Mouse (Mus musculus) lung, embryonic 16.5 days (tissue): ENCODE results near the gene Gar1. TPM values are rescaled to one million over a fixed set of nuclear protein-coding genes. Genes with fewer than 3 reads are reported as not detected.

Source experiments
- ATAC-seq: fragments of 200-750 bp; cut with Nextera tagmentation; 2 replicates; pipeline ENCODE4 v1.8.0; 2017; ENCODE audit warnings: low read depth, mild to moderate bottlenecking, moderate library complexity
- H3K27ac ChIP-seq: fragments of 300-500 bp; sonication (generic); 2 replicates; pipeline ENCODE4 v1.5.1; 2014; ENCODE audit warnings: mild to moderate bottlenecking, control low read depth, low read length
- H3K27me3 ChIP-seq: fragments of 300-500 bp; sonication (generic); 2 replicates; pipeline ENCODE4 v1.6.1; 2014; ENCODE audit warnings: low read depth, low read length, mixed read lengths; ENCODE audit not compliant: control insufficient read depth, insufficient read depth
- H3K36me3 ChIP-seq: fragments of 300-500 bp; sonication (generic); 2 replicates; pipeline ENCODE4 v1.6.1; 2014; ENCODE audit warnings: low read length; ENCODE audit not compliant: control insufficient read depth, insufficient read depth
- H3K4me1 ChIP-seq: fragments of 300-500 bp; sonication (generic); replicated peaks from 2 replicates; pipeline ENCODE4 v1.6.1; 2014; ENCODE audit warnings: low read length, mixed read lengths; ENCODE audit not compliant: control insufficient read depth, insufficient read depth
- H3K4me2 ChIP-seq: fragments of 300-500 bp; sonication (generic); 2 replicates; pipeline ENCODE4 v1.6.1; 2014; ENCODE audit warnings: low read depth, low read length, control low read depth
- H3K4me3 ChIP-seq: fragments of 300-500 bp; sonication (generic); 2 replicates; pipeline ENCODE4 v1.5.1; 2014; ENCODE audit warnings: mild to moderate bottlenecking, low read length, control low read depth
- H3K9ac ChIP-seq: fragments of 300-500 bp; sonication (generic); 2 replicates; pipeline ENCODE4 v1.6.1; 2014; ENCODE audit warnings: low read length, control low read depth
- H3K9me3 ChIP-seq: fragments of 300-500 bp; sonication (generic); 2 replicates; pipeline ENCODE4 v1.6.1; 2016; ENCODE audit warnings: low read length; ENCODE audit not compliant: control insufficient read depth
- WGBS: fragments of 180-500 bp; shearing (Covaris S2); extraction: QIAGEN DNeasy Blood & Tissue Kit; methylation state at CpG from one replicate; pipeline ENCODE4 v1.1.7; 2014; 5-methylcytosine and 5-hydroxymethylcytosine counted together
- polyA plus RNA-seq: library from polyadenylated mRNA; unstranded; fragments of >200 nt; fragmentation: Nextera tagmentation; extraction: Ambion mirVana; gene quantifications from 2 replicates; pipeline ENCODE4 v1.2.1, GENCODE M21; 2015

The Gar1 gene
- polyA plus RNA-seq, 1 experiment from 2014 or later: 49.8 TPM

- Histone ChIP-seq H3K9me3 (no peaks in the 10 kb centered on the region), H3K36me3 (peaks cover 19% of the 10 kb centered on the region), H3K4me1 (no peaks in the 10 kb centered on the region), H3K27me3 (no peaks in the 10 kb centered on the region), H3K4me3 (no peak overlapping the region), H3K4me2 (no peak overlapping the region), H3K9ac (no peak overlapping the region), H3K27ac (no peak overlapping the region)
- 0 out of 2 replicates have a peak, but pooled peaks have one; percentile 20 for ATAC-seq
- 55% methylated on average over 5 of the region's 5 CpGs for WGBS
Observed at GRCm38 (mm10) chr3:129823293-129823692, 7.9 kb downstream of the Gar1 start.

GRCm38 (mm10) chr3:129822206-129822775, 8.9 kb downstream of the Gar1 start, which contains the start of gene Rrh:
Gene Rrh (minus strand): TSS chr3:129822587.
- no peak within 1 kb of the TSS for H3K4me2 ChIP-seq
- no peak within 1 kb of the TSS for H3K27ac ChIP-seq
- peaks cover 19% of the 10 kb centered on the region for H3K36me3 ChIP-seq
- ATAC-seq: no peak
- no peaks in the 10 kb centered on the region for H3K9me3 ChIP-seq
- H3K4me1 ChIP-seq: no peaks in the 10 kb centered on the region
- H3K4me3 ChIP-seq: no peak within 1 kb of the TSS
- no peaks in the 10 kb centered on the region for H3K27me3 ChIP-seq
- 93% methylated on average over 11 of the region's 11 CpGs for WGBS
- no peak within 1 kb of the TSS for H3K9ac ChIP-seq

GRCm38 (mm10) chr3:129821736-129822135, 9.5 kb downstream of the Gar1 start:
- H3K36me3 ChIP-seq: peaks cover 18% of the 10 kb centered on the region
- ATAC-seq: no peak
- no peaks in the 10 kb centered on the region for H3K27me3 ChIP-seq
- 75% methylated on average over 8 of the region's 8 CpGs for WGBS
- H3K4me3 ChIP-seq: no peak overlapping the region
- no peaks in the 10 kb centered on the region for H3K4me1 ChIP-seq
- no peak overlapping the region for H3K27ac ChIP-seq
- H3K9ac ChIP-seq: no peak overlapping the region
- H3K4me2 ChIP-seq: no peak overlapping the region
- no peaks in the 10 kb centered on the region for H3K9me3 ChIP-seq

- Histone ChIP-seq H3K27ac (no peak overlapping the region), H3K4me2 (no peak overlapping the region), H3K27me3 (no peaks in the 10 kb centered on the region), H3K9ac (no peak overlapping the region), H3K9me3 (no peaks in the 10 kb centered on the region), H3K4me3 (no peak overlapping the region), H3K36me3 (peaks cover 17% of the 10 kb centered on the region), H3K4me1 (no peaks in the 10 kb centered on the region)
- ATAC-seq: no peak
- WGBS: 57% methylated on average over 9 of the region's 9 CpGs
Observed at GRCm38 (mm10) chr3:129820847-129821246, 10.3 kb downstream of the Gar1 start.

GRCm38 (mm10) chr3:129803765-129804164, 27.4 kb downstream of the Gar1 start, which contains the start of gene Lrit3:
Gene Lrit3 (minus strand): TSS chr3:129804030.
- H3K9ac ChIP-seq: no peak within 1 kb of the TSS
- H3K36me3 ChIP-seq: no peaks in the 10 kb centered on the region
- H3K4me2 ChIP-seq: peak within 1 kb of the TSS; percentile 33
- no peaks in the 10 kb centered on the region for H3K27me3 ChIP-seq
- H3K4me1 ChIP-seq: no peaks in the 10 kb centered on the region
- H3K27ac ChIP-seq: no peak within 1 kb of the TSS
- WGBS: 58% methylated on average over 10 of the region's 10 CpGs
- peak within 1 kb of the TSS; percentile 24 for H3K4me3 ChIP-seq
- no peaks in the 10 kb centered on the region for H3K9me3 ChIP-seq
- ATAC-seq: no peak

GRCm38 (mm10) chr3:129799011-129799410, 32.2 kb downstream of the Gar1 start:
- H3K4me2 ChIP-seq: no peak overlapping the region
- no peaks in the 10 kb centered on the region for H3K36me3 ChIP-seq
- 65% methylated on average over 2 of the region's 2 CpGs for WGBS
- H3K4me1 ChIP-seq: no peaks in the 10 kb centered on the region
- no peaks in the 10 kb centered on the region for H3K27me3 ChIP-seq
- no peaks in the 10 kb centered on the region for H3K9me3 ChIP-seq
- no peak for ATAC-seq
- H3K27ac ChIP-seq: no peak overlapping the region
- no peak overlapping the region for H3K4me3 ChIP-seq
- no peak overlapping the region for H3K9ac ChIP-seq

- H3K36me3 ChIP-seq: no peaks in the 10 kb centered on the region
- H3K27me3 ChIP-seq: no peaks in the 10 kb centered on the region
- H3K4me1 ChIP-seq: no peaks in the 10 kb centered on the region
- H3K9ac ChIP-seq: no peak overlapping the region
- no peak overlapping the region for H3K27ac ChIP-seq
- H3K4me2 ChIP-seq: no peak overlapping the region
- no peak for ATAC-seq
- no peaks in the 10 kb centered on the region for H3K9me3 ChIP-seq
- no peak overlapping the region for H3K4me3 ChIP-seq
- WGBS: 69% methylated on average over 11 of the region's 11 CpGs
Observed at GRCm38 (mm10) chr3:129798551-129798950, 32.6 kb downstream of the Gar1 start.

GRCm38 (mm10) chr3:129797341-129797740, 33.9 kb downstream of the Gar1 start:
- H3K4me2 ChIP-seq: no peak overlapping the region
- WGBS: 66% methylated on average over 5 of the region's 5 CpGs
- H3K4me3 ChIP-seq: no peak overlapping the region
- no peaks in the 10 kb centered on the region for H3K9me3 ChIP-seq
- ATAC-seq: no peak
- no peak overlapping the region for H3K9ac ChIP-seq
- no peaks in the 10 kb centered on the region for H3K4me1 ChIP-seq
- no peaks in the 10 kb centered on the region for H3K27me3 ChIP-seq
- no peaks in the 10 kb centered on the region for H3K36me3 ChIP-seq
- no peak overlapping the region for H3K27ac ChIP-seq

- 81% methylated on average over 5 of the region's 5 CpGs for WGBS
- H3K4me1 ChIP-seq: no peaks in the 10 kb centered on the region
- H3K36me3 ChIP-seq: no peaks in the 10 kb centered on the region
- ATAC-seq: no peak
- no peaks in the 10 kb centered on the region for H3K9me3 ChIP-seq
- H3K4me3 ChIP-seq: no peak overlapping the region
- no peak overlapping the region for H3K4me2 ChIP-seq
- no peak overlapping the region for H3K9ac ChIP-seq
- H3K27ac ChIP-seq: no peak overlapping the region
- no peaks in the 10 kb centered on the region for H3K27me3 ChIP-seq
Observed at GRCm38 (mm10) chr3:129793801-129794200, 37.4 kb downstream of the Gar1 start.

- no peak overlapping the region for H3K4me2 ChIP-seq
- no peaks in the 10 kb centered on the region for H3K9me3 ChIP-seq
- H3K4me3 ChIP-seq: no peak overlapping the region
- H3K27me3 ChIP-seq: no peaks in the 10 kb centered on the region
- 84% methylated on average over 3 of the region's 3 CpGs for WGBS
- no peak overlapping the region for H3K9ac ChIP-seq
- no peak overlapping the region for H3K27ac ChIP-seq
- no peaks in the 10 kb centered on the region for H3K36me3 ChIP-seq
- ATAC-seq: no peak
- H3K4me1 ChIP-seq: no peaks in the 10 kb centered on the region
Observed at GRCm38 (mm10) chr3:129782746-129783145, 48.5 kb downstream of the Gar1 start.
